Mouse (Mus musculus) midbrain, embryonic 16.5 days (tissue): ENCODE results near the gene Pdzd2. TPM values are rescaled to one million over a fixed set of nuclear protein-coding genes. Genes with fewer than 3 reads are reported as not detected.
A peak's percentile ranks its signal among the peaks of the same experiment; 100 is the strongest.

Experiments
- ATAC-seq: fragments of 200-750 bp; cut with Nextera tagmentation; 2 replicates; pipeline ENCODE4 v1.8.0; 2017; ENCODE audit warnings: moderate TSS enrichment
- H3K27ac ChIP-seq: fragments of 300-500 bp; sonication (generic); 2 replicates; pipeline ENCODE4 v1.5.1; 2014; ENCODE audit warnings: mild to moderate bottlenecking, low read length, mixed read lengths
- H3K27me3 ChIP-seq: fragments of 300-500 bp; sonication (generic); 2 replicates; pipeline ENCODE4 v1.6.1; 2014; ENCODE audit warnings: low read depth, low read length, mixed read lengths; ENCODE audit not compliant: control insufficient read depth, insufficient read depth
- H3K36me3 ChIP-seq: fragments of 300-500 bp; sonication (generic); 2 replicates; pipeline ENCODE4 v1.6.1; 2014; ENCODE audit warnings: mild to moderate bottlenecking, low read length, moderate library complexity, mixed read lengths; ENCODE audit not compliant: control insufficient read depth, insufficient read depth
- H3K4me1 ChIP-seq: fragments of 300-500 bp; sonication (generic); 2 replicates; pipeline ENCODE4 v1.6.1; 2014; ENCODE audit warnings: mild to moderate bottlenecking, low read length, mixed read lengths; ENCODE audit not compliant: control insufficient read depth, insufficient read depth
- H3K4me2 ChIP-seq: fragments of 300-500 bp; sonication (generic); 2 replicates; pipeline ENCODE4 v1.6.1; 2014; ENCODE audit warnings: mild to moderate bottlenecking, low read length, mixed read lengths
- H3K4me3 ChIP-seq: fragments of 300-500 bp; sonication (generic); 2 replicates; pipeline ENCODE4 v1.5.1; 2014; ENCODE audit warnings: low read depth, mild to moderate bottlenecking, low read length, moderate library complexity, mixed read lengths
- H3K9ac ChIP-seq: fragments of 300-500 bp; sonication (generic); 2 replicates; pipeline ENCODE4 v1.6.1; 2014; ENCODE audit warnings: low read depth, low read length, mixed read lengths
- H3K9me3 ChIP-seq: fragments of 300-500 bp; sonication (generic); replicated peaks from 2 replicates; pipeline ENCODE4 v1.6.1; 2014; ENCODE audit warnings: mild to moderate bottlenecking, low read length, mixed read lengths; ENCODE audit not compliant: control insufficient read depth, poor library complexity, severe bottlenecking
- WGBS: fragments of 180-500 bp; shearing (Covaris S2); extraction: QIAGEN DNeasy Blood & Tissue Kit; methylation state at CpG from one replicate; pipeline ENCODE4 v1.1.7; 2014; 5-methylcytosine and 5-hydroxymethylcytosine counted together
- polyA plus RNA-seq: library from polyadenylated mRNA; unstranded; fragments of >200 nt; fragmentation: Nextera tagmentation; extraction: Ambion mirVana; gene quantifications from 2 replicates; pipeline ENCODE4 v1.2.1, GENCODE M21; 2015

Pdzd2 gene
- polyA plus RNA-seq, 1 experiment from 2014 or later, result 14.5 TPM

GRCm38 (mm10) chr15:12592628-12593027, 147.1 kb downstream of the Pdzd2 start:
- Histone ChIP-seq H3K4me1 (no peaks in the 10 kb centered on the region), H3K36me3 (no peaks in the 10 kb centered on the region), H3K9ac (no peak overlapping the region), H3K27ac (no peak overlapping the region), H3K27me3 (no peaks in the 10 kb centered on the region), H3K9me3 (no peaks in the 10 kb centered on the region), H3K4me2 (no peak overlapping the region), H3K4me3 (no peak overlapping the region)
- ATAC-seq, result no peak
- WGBS, result 61% methylated on average over 3 of the region's 3 CpGs

- WGBS, result 95% methylated on average over 3 of the region's 3 CpGs
- Histone ChIP-seq H3K4me3 (no peak overlapping the region), H3K4me2 (no peak overlapping the region), H3K4me1 (0 out of 2 replicates have a peak, but pooled peaks cover 3% of the 10 kb centered on the region), H3K27me3 (no peaks in the 10 kb centered on the region), H3K9me3 (no peaks in the 10 kb centered on the region), H3K27ac (no peak overlapping the region), H3K9ac (no peak overlapping the region), H3K36me3 (no peaks in the 10 kb centered on the region)
- no peak for ATAC-seq
Measured at GRCm38 (mm10) chr15:12588661-12589060, 151.1 kb downstream of the Pdzd2 start.

- ATAC-seq, result peak; percentile 63
- no peaks in the 10 kb centered on the region for H3K27me3 ChIP-seq
- no peak overlapping the region for H3K4me3 ChIP-seq
- no peak overlapping the region for H3K4me2 ChIP-seq
- H3K4me1 ChIP-seq, result 0 out of 2 replicates have a peak, but pooled peaks cover 3% of the 10 kb centered on the region
- no peaks in the 10 kb centered on the region for H3K9me3 ChIP-seq
- 75% methylated on average over 4 of the region's 4 CpGs for WGBS
- no peak overlapping the region for H3K27ac ChIP-seq
- H3K9ac ChIP-seq, result no peak overlapping the region
- H3K36me3 ChIP-seq, result no peaks in the 10 kb centered on the region
Measured at GRCm38 (mm10) chr15:12586852-12587424, 152.8 kb downstream of the Pdzd2 start.

- Histone ChIP-seq H3K4me1 (0 out of 2 replicates have a peak, but pooled peaks cover 3% of the 10 kb centered on the region), H3K36me3 (no peaks in the 10 kb centered on the region), H3K9me3 (no peaks in the 10 kb centered on the region), H3K9ac (no peak overlapping the region), H3K27me3 (no peaks in the 10 kb centered on the region), H3K4me2 (no peak overlapping the region), H3K4me3 (no peak overlapping the region), H3K27ac (no peak overlapping the region)
- 5% methylated on average over 5 of the region's 5 CpGs for WGBS
- peak; percentile 90 for ATAC-seq
Measured at GRCm38 (mm10) chr15:12586154-12586553, 153.6 kb downstream of the Pdzd2 start.

GRCm38 (mm10) chr15:12583051-12583450, 156.7 kb downstream of the Pdzd2 start:
- H3K4me2 ChIP-seq, result no peak overlapping the region
- no peaks in the 10 kb centered on the region for H3K9me3 ChIP-seq
- 86% methylated on average over 3 of the region's 3 CpGs for WGBS
- no peak overlapping the region for H3K9ac ChIP-seq
- H3K4me3 ChIP-seq, result no peak overlapping the region
- no peaks in the 10 kb centered on the region for H3K27me3 ChIP-seq
- no peak overlapping the region for H3K27ac ChIP-seq
- 0 out of 2 replicates have a peak, but pooled peaks cover 3% of the 10 kb centered on the region for H3K4me1 ChIP-seq
- ATAC-seq, result no peak
- no peaks in the 10 kb centered on the region for H3K36me3 ChIP-seq

GRCm38 (mm10) chr15:12582471-12582870, 157.3 kb downstream of the Pdzd2 start:
- no peaks in the 10 kb centered on the region for H3K36me3 ChIP-seq
- H3K4me1 ChIP-seq, result peaks cover 6% of the 10 kb centered on the region; the same call in 1 of the 2 replicates
- ATAC-seq, result no peak
- H3K27ac ChIP-seq, result no peak overlapping the region
- H3K9ac ChIP-seq, result no peak overlapping the region
- no peak overlapping the region for H3K4me3 ChIP-seq
- H3K27me3 ChIP-seq, result no peaks in the 10 kb centered on the region
- no peaks in the 10 kb centered on the region for H3K9me3 ChIP-seq
- no peak overlapping the region for H3K4me2 ChIP-seq

GRCm38 (mm10) chr15:12579196-12579595, 160.5 kb downstream of the Pdzd2 start:
- no peaks in the 10 kb centered on the region for H3K36me3 ChIP-seq
- WGBS, result 91% methylated on average over 6 of the region's 6 CpGs
- no peak for ATAC-seq
- H3K4me3 ChIP-seq, result no peak overlapping the region
- H3K4me2 ChIP-seq, result no peak overlapping the region
- no peaks in the 10 kb centered on the region for H3K27me3 ChIP-seq
- H3K4me1 ChIP-seq, result peaks cover 7% of the 10 kb centered on the region; the same call in 1 of the 2 replicates
- no peak overlapping the region for H3K9ac ChIP-seq
- H3K9me3 ChIP-seq, result no peaks in the 10 kb centered on the region
- H3K27ac ChIP-seq, result no peak overlapping the region

GRCm38 (mm10) chr15:12578276-12578675, 161.4 kb downstream of the Pdzd2 start:
- Histone ChIP-seq H3K36me3 (no peaks in the 10 kb centered on the region), H3K4me3 (no peak overlapping the region), H3K27me3 (no peaks in the 10 kb centered on the region), H3K9me3 (no peaks in the 10 kb centered on the region), H3K9ac (no peak overlapping the region), H3K4me1 (peaks cover 7% of the 10 kb centered on the region; the same call in 1 of the 2 replicates), H3K4me2 (no peak overlapping the region), H3K27ac (no peak overlapping the region)
- peak; percentile 37; the same call in 1 of the 2 replicates for ATAC-seq
- 43% methylated on average over 5 of the region's 5 CpGs for WGBS

GRCm38 (mm10) chr15:12577715-12578114, 162.0 kb downstream of the Pdzd2 start:
- H3K27ac ChIP-seq, result peak overlapping the region; percentile 19; the same call in 1 of the 2 replicates
- H3K4me2 ChIP-seq, result 0 out of 2 replicates have a peak overlapping the region, but pooled peaks have one; percentile 31
- no peaks in the 10 kb centered on the region for H3K9me3 ChIP-seq
- peak; percentile 46 for ATAC-seq
- WGBS, result 45% methylated on average over 6 of the region's 6 CpGs
- peaks cover 7% of the 10 kb centered on the region; the same call in 1 of the 2 replicates for H3K4me1 ChIP-seq
- no peaks in the 10 kb centered on the region for H3K36me3 ChIP-seq
- H3K4me3 ChIP-seq, result no peak overlapping the region
- no peak overlapping the region for H3K9ac ChIP-seq
- no peaks in the 10 kb centered on the region for H3K27me3 ChIP-seq
